Mouse (Mus musculus) cerebellum, adult 9-11 months (tissue): ENCODE results near the gene Chsy1.

Experiments used
- DNase-seq: peaks from one replicate; pipeline ENCODE4 v3.0.0; 2022

Gene Chsy1

GRCm38 (mm10) chr7:66108961-66109854 is at the start of gene Chsy1:
TSS of gene Chsy1 (plus strand) at chr7:66109515.
- peak; percentile 88 for DNase-seq

DNA sequence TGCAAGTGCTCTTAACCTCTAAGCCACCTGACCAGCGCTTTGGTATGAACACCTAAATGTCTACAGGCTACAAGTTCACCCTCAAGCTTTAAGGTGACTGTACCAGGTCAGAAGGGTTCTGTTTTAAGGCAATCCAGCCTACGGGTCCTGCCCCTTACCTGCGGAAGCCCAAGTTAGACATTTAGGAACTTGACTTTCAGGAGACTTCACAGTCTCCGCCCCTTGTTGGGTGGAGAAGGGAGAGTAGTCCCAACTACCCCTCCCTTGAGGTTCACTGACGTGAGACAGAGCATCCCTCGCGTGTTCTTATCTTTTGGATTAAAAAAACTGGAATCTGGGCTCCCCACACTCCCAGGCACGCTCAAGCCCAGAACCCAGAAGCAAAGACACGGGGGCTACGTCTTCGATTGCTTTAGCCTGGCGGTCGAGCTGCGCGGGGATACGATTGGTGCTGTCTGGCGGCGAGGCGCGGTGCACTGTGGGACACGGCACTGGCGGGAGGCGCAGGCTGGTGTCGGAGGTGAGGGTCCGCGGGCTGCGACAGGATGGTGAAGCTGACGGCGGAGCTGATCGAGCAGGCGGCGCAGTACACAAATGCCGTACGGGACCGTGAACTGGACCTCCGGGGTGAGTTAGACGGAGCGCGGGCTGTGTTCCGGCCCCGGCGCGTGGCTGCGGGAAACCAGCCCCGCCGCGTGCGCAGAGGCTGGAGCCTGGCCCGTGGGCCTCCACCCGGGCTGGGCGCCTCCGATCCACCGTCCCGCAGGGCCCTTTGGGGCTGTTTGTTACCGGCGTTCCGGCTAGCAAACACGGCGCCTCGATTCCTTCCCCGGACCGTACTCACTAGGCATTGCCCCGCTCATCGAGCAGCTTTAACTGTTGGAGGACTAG is 49.0 kb upstream of the Chsy1 start:
- peak; percentile 84 for DNase-seq

GRCm38 (mm10) chr7:66061057-66061456 is 48.3 kb upstream of the Chsy1 start:
- no peak for DNase-seq

DNA sequence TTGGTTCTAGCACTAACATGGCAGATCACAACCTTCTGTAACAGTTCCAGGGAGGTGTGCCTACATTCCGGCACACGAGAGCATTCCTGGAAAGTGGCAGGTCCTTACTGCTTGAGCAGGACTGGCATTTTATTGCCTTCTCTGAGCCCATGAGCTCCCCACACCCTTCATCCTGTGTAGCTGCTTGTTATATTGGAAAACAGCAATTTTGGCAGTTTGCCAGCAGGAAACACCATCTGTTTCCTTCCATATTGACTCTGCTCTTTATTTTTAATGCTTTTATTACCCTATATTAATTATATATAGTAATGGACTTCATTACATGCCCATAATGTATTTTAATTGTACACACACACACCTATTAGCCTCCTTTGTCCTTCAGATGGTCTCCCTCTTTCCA is 32.9 kb upstream of the Chsy1 start:
- DNase-seq = peak; percentile 44

GRCm38 (mm10) chr7:66079364-66080230 is 29.7 kb upstream of the Chsy1 start, which contains the start of gene Selenos:
TSS of gene Selenos (plus strand) at chr7:66079649.
- peak; percentile 95 for DNase-seq

GRCm38 (mm10) chr7:66080231-66080613 is 29.1 kb upstream of the Chsy1 start:
- DNase-seq = peak; percentile 27

DNA sequence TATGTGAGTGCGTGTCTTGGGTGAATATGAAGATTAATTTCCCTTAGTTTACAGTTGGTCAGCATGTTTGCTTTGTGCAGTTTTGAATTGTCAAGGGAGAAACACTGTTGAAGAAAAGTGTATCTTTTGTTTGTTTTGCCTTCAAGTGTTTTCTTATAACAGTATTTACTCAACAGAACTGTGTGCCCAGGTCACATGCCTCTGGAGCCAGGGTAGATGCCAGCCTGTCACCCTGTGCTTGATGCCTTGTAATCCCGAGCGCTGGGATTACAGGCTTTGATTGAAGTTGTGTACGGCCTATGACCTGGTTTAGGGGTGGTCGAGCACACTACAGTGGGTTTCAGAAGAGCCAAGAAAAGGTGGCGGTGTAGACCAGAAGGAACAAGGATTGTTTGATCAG is 25.6 kb upstream of the Chsy1 start:
- DNase-seq = no peak

GRCm38 (mm10) chr7:66084546-66084945 is 24.8 kb upstream of the Chsy1 start:
- DNase-seq = no peak

- DNase-seq = no peak
These were observed 21.7 kb upstream of the Chsy1 start for GRCm38 (mm10) chr7:66087652-66088051.

- DNase-seq = no peak
These were observed 21.2 kb upstream of the Chsy1 start for GRCm38 (mm10) chr7:66088077-66088476.

- DNase-seq = no peak
These were observed 18.6 kb upstream of the Chsy1 start for GRCm38 (mm10) chr7:66090676-66091190.

DNA sequence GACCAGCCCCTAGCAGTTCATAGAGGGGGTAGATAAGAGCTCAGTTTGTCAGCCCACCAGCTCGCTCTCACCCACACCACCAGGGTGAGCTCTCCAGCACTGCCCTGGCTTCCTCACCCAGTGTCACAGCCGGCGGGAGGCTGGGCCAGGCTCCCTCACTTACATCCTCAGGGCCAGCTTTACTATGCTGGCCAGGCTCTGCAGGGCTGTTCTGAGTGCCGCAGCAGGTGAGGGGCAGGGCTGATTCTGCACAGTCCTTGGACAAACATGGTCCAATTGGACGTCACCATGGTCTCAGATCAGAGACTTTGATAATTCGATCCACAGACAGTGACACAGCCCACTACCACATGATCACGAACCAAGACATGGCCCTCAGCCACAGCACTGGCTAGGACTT is 17.8 kb upstream of the Chsy1 start:
- DNase-seq = no peak

GRCm38 (mm10) chr7:66092656-66093055 is 16.7 kb upstream of the Chsy1 start:
- peak; percentile 39 for DNase-seq

DNA sequence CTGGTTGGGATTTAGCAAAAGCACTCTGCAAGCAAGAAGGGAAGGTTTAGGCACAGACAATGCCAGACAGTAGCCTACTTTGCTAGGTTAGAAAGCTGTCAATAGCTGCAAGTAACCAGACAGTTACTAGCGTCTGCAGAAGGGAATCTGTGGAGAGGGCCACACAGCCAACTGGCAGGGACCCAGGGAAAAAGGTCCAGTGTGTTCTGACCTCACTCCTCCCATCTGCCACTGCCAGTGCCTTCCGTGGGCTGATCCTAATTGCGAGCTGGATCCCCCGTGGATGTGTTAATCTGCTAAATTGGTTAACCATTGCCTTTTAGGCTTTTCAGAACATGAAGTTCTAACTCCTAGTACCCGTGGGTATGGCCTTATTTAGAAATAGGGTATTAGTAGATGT is 15.2 kb upstream of the Chsy1 start:
- DNase-seq = peak; percentile 58

GRCm38 (mm10) chr7:66098803-66099202 is 10.5 kb upstream of the Chsy1 start:
- DNase-seq = no peak

DNA sequence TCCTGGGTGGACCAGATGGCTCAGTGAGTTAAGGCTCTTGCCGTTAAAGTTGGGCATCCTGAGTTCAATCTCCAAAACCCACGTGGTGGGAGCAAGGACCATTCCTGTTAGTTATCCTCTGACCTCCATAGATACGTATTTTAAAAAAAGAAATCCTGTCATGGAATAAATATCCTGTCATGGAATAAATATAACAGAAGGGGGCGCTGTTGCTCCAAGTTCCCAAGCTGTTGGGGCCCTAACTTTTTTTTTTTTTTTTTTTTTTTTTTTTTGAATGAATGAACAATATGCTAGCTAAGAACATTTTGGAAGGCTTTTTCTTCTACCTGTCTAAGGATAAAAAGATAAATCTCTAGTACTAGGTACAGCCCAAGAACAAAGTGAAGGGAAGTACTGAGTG is 7.4 kb upstream of the Chsy1 start:
- no peak for DNase-seq

DNA sequence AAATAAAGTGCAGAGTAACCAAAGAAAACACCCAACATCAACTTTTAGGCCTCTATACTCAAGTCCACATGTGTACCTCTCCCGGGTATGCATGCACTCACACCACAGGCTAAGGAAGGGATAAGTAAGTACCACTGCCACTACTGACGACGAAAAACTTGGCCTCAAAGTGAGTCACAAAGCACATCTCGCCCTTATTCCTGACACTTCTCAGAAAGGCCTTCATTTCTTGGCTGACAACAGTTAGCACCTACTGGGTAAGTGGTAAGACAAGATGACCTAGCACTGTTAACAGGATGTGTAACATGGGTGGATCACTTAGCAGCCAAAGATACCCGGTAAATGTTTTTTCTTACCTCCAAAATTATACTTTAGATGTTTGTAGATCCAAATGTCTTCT is 4.8 kb upstream of the Chsy1 start:
- no peak for DNase-seq

DNA sequence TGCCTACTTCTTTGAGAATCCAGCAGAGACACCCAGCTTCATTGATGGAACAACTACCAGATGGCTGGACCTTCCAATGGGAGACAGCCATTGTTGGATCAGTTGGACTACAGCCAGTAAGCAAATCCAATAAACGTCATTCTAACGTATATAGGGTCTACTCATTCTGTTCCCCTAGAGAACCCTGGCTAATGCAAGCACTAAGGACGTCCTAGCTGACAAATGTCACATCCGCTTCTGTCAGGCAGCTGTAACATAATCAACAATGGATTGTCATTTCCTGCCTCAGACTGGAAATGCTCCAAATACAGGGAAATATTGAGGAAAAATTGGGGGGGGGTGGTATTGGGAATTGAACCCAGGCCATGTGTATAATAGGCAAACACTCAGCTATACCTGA is 3.5 kb upstream of the Chsy1 start:
- DNase-seq = no peak

- no peak for DNase-seq
These were observed 2.7 kb upstream of the Chsy1 start for GRCm38 (mm10) chr7:66106581-66107056.

DNA sequence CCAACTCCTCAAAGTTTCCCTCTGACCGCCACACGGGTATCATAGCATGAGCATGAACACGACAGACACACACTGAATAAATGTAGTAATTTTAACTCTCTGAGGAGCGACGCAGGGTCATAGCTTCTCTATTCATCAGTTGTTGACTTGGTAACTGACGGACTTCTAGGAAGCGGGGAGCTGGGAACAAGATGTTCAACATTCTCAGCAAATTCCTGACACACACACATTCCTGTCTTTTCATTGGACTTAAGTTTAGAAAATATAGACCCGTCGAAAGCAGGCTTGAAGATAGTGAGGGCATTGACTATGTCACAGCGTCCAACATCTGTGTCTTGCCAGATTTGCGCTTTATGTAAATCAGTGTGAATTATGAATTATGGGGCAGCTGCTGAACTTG is 2.1 kb upstream of the Chsy1 start:
- no peak for DNase-seq

DNA sequence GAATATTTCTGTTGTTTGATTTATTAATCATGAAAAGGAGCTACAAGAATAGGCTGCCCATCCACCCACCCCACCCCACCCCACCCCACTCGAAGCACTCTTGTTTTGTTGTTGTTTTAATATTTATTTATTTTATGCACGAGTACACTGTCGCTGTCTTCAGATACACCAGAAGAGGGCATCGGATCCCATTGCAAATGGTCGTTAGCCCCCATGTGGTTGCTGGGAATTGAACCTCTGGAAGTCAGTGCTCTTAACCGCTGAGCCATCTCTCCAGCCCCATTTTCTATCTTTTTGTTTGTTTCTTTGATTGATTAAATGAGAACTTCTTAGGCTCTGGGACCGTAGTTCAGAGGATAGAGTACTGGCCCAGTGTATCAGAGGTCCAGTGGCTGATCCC is 1.4 kb upstream of the Chsy1 start:
- no peak for DNase-seq

GRCm38 (mm10) chr7:66109855-66110635 is 730 bp downstream of the Chsy1 start:
- peak; percentile 56 for DNase-seq
